Mouse (Mus musculus): ENCODE results near the gene Eif4e1b. TPM values are rescaled to one million over a fixed set of nuclear protein-coding genes. Genes with fewer than 3 reads are reported as not detected.

The Eif4e1b gene
- polyA plus RNA-seq, 1 experiment from 2014 or later, result not detected

DNA sequence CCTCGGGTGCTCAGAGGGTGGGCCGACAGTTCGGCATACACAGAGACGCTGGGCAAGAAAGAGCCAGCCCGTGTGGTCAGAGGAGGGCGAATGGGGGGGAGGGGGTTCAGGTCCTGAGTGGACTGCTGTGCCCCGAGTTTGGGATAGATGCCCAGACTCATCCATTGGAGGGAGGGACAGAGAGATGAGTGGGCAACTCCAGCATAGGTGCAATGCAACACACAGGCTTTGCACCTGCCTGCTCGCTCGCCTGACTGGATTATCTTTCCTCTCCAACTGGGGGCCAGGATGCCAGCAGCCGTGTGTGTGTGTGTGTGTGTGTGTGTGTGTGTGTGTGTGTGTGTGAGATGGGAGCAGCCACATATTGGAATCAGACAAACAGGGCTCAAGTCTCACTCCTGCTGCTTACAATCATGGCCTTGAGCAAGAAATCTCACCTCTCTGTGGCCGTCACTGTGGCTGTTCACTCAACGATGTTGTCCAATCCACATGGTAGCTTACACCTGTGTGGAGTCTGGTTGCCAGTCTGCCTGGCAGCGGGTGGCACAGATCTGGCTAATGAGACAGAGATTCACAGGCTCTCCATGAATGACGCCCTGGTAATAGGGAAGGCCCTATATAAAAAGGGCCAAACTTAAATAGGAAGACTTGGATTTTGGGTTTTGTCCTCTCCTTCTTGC, 52.7 kb downstream of the Eif4e1b start:
- Histone ChIP-seq H3K9ac (replicated peaks; ENCODE audit: low read depth) (no peak overlapping the region), H3K27ac (ENCODE audit: low read length) (no peak overlapping the region), H3K4me1 (ENCODE audit: insufficient read depth, low read depth, low read length) (no peaks in the 10 kb centered on the region), H3K9me3 (ENCODE audit: low read length) (no peaks in the 10 kb centered on the region), H3K27me3 (replicated peaks; ENCODE audit: insufficient read depth, low read length) (no peaks in the 10 kb centered on the region), H3K36me3 (ENCODE audit: insufficient read depth, low read length) (no peaks in the 10 kb centered on the region), H3K4me2 (replicated peaks; ENCODE audit: low read depth, low read length) (no peak overlapping the region), H3K4me3 (ENCODE audit: low read depth, low read length) (no peak overlapping the region)
- WGBS, result 67% methylated on average over 14 of the region's 14 CpGs
- TF ChIP-seq CTCF (IDR thresholded peaks at IDR 0.05), result no peak
- TF ChIP-seq EP300 (IDR thresholded peaks at IDR 0.05), result no peak
- ATAC-seq (no peak), DNase-seq (ENCODE audit: low spot score) (no peak)

DNA sequence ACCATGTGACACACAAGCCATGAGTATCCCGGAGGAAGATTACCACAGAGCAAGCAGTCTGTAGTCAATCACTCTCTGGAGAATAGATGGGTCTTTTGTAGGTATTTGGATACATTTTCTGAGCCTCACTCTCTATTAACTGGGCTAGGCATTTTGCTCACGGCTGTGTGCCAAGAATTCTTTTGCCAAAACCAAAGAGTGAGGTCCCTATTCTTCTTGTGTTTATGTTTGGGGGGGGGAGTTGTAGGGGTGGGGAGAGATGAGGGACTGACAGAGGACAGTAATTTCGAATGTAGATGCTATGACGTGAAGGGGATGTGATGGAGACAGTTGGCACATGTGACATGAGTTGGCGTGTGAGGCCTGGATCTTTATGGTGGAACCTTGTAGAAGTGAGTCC, 53.3 kb downstream of the Eif4e1b start:
- 36% methylated on average over 5 of the region's 5 CpGs for whole genome bisulfite sequencing
- no peak for TF ChIP-seq CTCF (IDR thresholded peaks at IDR 0.05)
- TF ChIP-seq EP300 (IDR thresholded peaks at IDR 0.05), result no peak
- no peaks in the 10 kb centered on the region for H3K9me3 ChIP-seq (ENCODE audit: low read length)
- H3K27ac ChIP-seq (ENCODE audit: low read length), result no peak overlapping the region
- no peak overlapping the region for H3K4me2 ChIP-seq (replicated peaks; ENCODE audit: low read depth, low read length)
- H3K9ac ChIP-seq (replicated peaks; ENCODE audit: low read depth), result no peak overlapping the region
- H3K27me3 ChIP-seq (replicated peaks; ENCODE audit: insufficient read depth, low read length), result no peaks in the 10 kb centered on the region
- DNase-seq (ENCODE audit: low spot score) (no peak), ATAC-seq (no peak)
- H3K4me3 ChIP-seq (ENCODE audit: low read depth, low read length), result no peak overlapping the region
- H3K4me1 ChIP-seq (ENCODE audit: insufficient read depth, low read depth, low read length), result no peaks in the 10 kb centered on the region
- no peaks in the 10 kb centered on the region for H3K36me3 ChIP-seq (ENCODE audit: insufficient read depth, low read length)

DNA sequence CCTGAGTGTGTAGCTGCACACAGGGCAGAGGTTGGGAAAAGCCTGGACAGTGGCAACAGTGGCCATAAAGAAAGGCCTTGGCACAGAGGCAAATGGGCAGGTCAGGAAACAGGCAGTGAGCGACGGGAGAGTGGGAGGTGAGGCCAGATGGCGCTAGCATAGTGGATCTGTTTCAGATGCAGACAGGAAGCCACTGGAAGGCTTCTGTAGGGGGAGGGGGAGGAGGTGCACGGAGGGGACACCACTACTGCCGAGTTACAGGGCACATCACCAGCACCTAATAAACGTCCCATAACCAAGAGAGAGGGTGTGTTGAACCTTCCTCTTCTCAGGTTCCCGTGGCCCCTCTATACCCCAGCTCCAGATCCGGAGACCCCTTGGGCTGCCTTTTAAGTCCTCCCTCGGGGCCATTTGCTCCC, 53.7 kb downstream of the Eif4e1b start:
- DNase-seq (ENCODE audit: low spot score) (peak; percentile 9), ATAC-seq (no peak)
- H3K27ac ChIP-seq (ENCODE audit: low read length), result no peak overlapping the region
- no peak for TF ChIP-seq CTCF (IDR thresholded peaks at IDR 0.05)
- no peak for TF ChIP-seq EP300 (IDR thresholded peaks at IDR 0.05)
- no peaks in the 10 kb centered on the region for H3K36me3 ChIP-seq (ENCODE audit: insufficient read depth, low read length)
- H3K27me3 ChIP-seq (replicated peaks; ENCODE audit: insufficient read depth, low read length), result no peaks in the 10 kb centered on the region
- no peak overlapping the region for H3K9ac ChIP-seq (replicated peaks; ENCODE audit: low read depth)
- 11% methylated on average over 9 of the region's 9 CpGs for WGBS
- H3K4me2 ChIP-seq (replicated peaks; ENCODE audit: low read depth, low read length), result no peak overlapping the region
- no peaks in the 10 kb centered on the region for H3K9me3 ChIP-seq (ENCODE audit: low read length)
- H3K4me1 ChIP-seq (ENCODE audit: insufficient read depth, low read depth, low read length), result no peaks in the 10 kb centered on the region
- no peak overlapping the region for H3K4me3 ChIP-seq (ENCODE audit: low read depth, low read length)

Other genes with a start within 250 kb of the Eif4e1b start
- 95.1 and 105 TPM in 2 replicates for gene 4833439L19Rik, start 218.6 kb upstream of the Eif4e1b start, polyA plus RNA-seq (2015; fragmentation: Nextera tagmentation; extraction: Ambion mirVana)
- 19.1 and 21.4 TPM in 2 replicates for gene Arl10, start 209.0 kb upstream of the Eif4e1b start, polyA plus RNA-seq (2015; fragmentation: Nextera tagmentation; extraction: Ambion mirVana)
- 29.4 and 31.0 TPM in 2 replicates for gene Nop16, start 193.9 kb upstream of the Eif4e1b start, polyA plus RNA-seq (2015; fragmentation: Nextera tagmentation; extraction: Ambion mirVana)
- gene Higd2a, start 193.8 kb upstream of the Eif4e1b start, polyA plus RNA-seq (2015; fragmentation: Nextera tagmentation; extraction: Ambion mirVana), result 243 and 247 TPM in 2 replicates
- 104 and 118 TPM in 2 replicates for gene Cltb, start 172.7 kb upstream of the Eif4e1b start, polyA plus RNA-seq (2015; fragmentation: Nextera tagmentation; extraction: Ambion mirVana)
- 52.1 and 53.7 TPM in 2 replicates for gene Faf2, start 162.2 kb upstream of the Eif4e1b start, polyA plus RNA-seq (2015; fragmentation: Nextera tagmentation; extraction: Ambion mirVana)
- 52.1 and 60.0 TPM in 2 replicates for gene Rnf44, start 90.1 kb upstream of the Eif4e1b start, polyA plus RNA-seq (2015; fragmentation: Nextera tagmentation; extraction: Ambion mirVana)
- not detected in 2 replicates for gene Cdhr2, start 82.5 kb upstream of the Eif4e1b start, polyA plus RNA-seq (2015; fragmentation: Nextera tagmentation; extraction: Ambion mirVana)
- gene Gprin1, start 34.1 kb upstream of the Eif4e1b start, polyA plus RNA-seq (2015; fragmentation: Nextera tagmentation; extraction: Ambion mirVana), result 0.04 TPM in 1 of 2 replicates, not detected in the other
- not detected in 2 replicates for gene Sncb, start 17.4 kb upstream of the Eif4e1b start, polyA plus RNA-seq (2015; fragmentation: Nextera tagmentation; extraction: Ambion mirVana)
- gene Tspan17, start 5.4 kb downstream of the Eif4e1b start, polyA plus RNA-seq (2015; fragmentation: Nextera tagmentation; extraction: Ambion mirVana), result 32.9 and 40.5 TPM in 2 replicates
- 1.4 and 1.9 TPM in 2 replicates for gene Unc5a, start 165.4 kb downstream of the Eif4e1b start, polyA plus RNA-seq (2015; fragmentation: Nextera tagmentation; extraction: Ambion mirVana)
- gene Hk3, start 237.4 kb downstream of the Eif4e1b start, polyA plus RNA-seq (2015; fragmentation: Nextera tagmentation; extraction: Ambion mirVana), result 1.0 and 1.1 TPM in 2 replicates